Mouse (Mus musculus) forebrain, embryonic 13.5 days (tissue): ENCODE measurements around the gene Sik3. TPM values are rescaled to one million over a fixed set of nuclear protein-coding genes. Genes with fewer than 3 reads are reported as not detected.

ENCODE experiments used
- ATAC-seq: fragments of 200-750 bp; cut with Nextera tagmentation; 2 replicates; pipeline ENCODE4 v1.8.0; 2017
- H3K27ac ChIP-seq: fragments of 300-500 bp; sonication (generic); 2 replicates; pipeline ENCODE4 v1.5.1; 2015; ENCODE audit warnings: inconsistent platforms, mild to moderate bottlenecking, moderate library complexity
- H3K27me3 ChIP-seq: fragments of 300-500 bp; sonication (generic); 2 replicates; pipeline ENCODE4 v1.6.1; 2015; ENCODE audit warnings: mild to moderate bottlenecking, inconsistent platforms
- H3K36me3 ChIP-seq: fragments of 300-500 bp; sonication (generic); 2 replicates; pipeline ENCODE4 v1.6.1; 2015; ENCODE audit warnings: mild to moderate bottlenecking, inconsistent platforms; ENCODE audit not compliant: poor library complexity, severe bottlenecking
- H3K4me1 ChIP-seq: fragments of 300-500 bp; sonication (generic); 2 replicates; pipeline ENCODE4 v1.6.1; 2015; ENCODE audit warnings: inconsistent platforms
- H3K4me2 ChIP-seq: fragments of 300-500 bp; sonication (generic); 2 replicates; pipeline ENCODE4 v1.6.1; 2015; ENCODE audit warnings: inconsistent platforms, mild to moderate bottlenecking, moderate library complexity
- H3K4me3 ChIP-seq: fragments of 300-500 bp; sonication (generic); 2 replicates; pipeline ENCODE4 v1.5.1; 2015; ENCODE audit warnings: mild to moderate bottlenecking, inconsistent platforms
- H3K9ac ChIP-seq: fragments of 300-500 bp; sonication (generic); 2 replicates; pipeline ENCODE4 v1.6.1; 2015; ENCODE audit warnings: mild to moderate bottlenecking, inconsistent platforms
- H3K9me3 ChIP-seq: fragments of 300-500 bp; sonication (generic); replicated peaks from 2 replicates; pipeline ENCODE4 v1.6.1; 2016; ENCODE audit warnings: inconsistent platforms
- WGBS: fragments of 180-500 bp; shearing (Covaris S2); methylation state at CpG from one replicate; pipeline ENCODE4 v1.1.7; 2015; 5-methylcytosine and 5-hydroxymethylcytosine counted together
- polyA plus RNA-seq: library from polyadenylated mRNA; unstranded; fragments of >200 nt; fragmentation: Nextera tagmentation; extraction: Ambion mirVana; gene quantifications from 2 replicates; pipeline ENCODE4 v1.2.1, GENCODE M21; 2015

Gene Sik3
- polyA plus RNA-seq, 1 experiment from 2014 or later = 4.9 TPM

DNA sequence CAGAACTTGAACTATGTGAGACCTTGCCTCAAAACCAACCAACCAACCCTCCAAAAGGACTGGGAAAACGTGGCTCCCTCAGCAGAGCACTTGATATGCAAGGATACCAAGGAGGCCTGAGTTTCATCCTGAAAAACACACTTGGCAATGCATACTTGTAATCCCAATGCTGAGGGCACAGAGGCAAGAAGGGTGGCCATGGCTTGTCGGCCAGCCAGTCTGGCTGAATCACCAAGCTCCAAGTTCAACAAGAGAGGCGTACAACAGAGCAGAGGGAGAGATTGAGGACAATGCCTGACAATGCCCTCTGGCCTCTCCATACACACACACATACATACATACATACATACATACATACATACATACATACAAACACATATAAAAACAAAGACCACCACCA is 8.1 kb upstream of the Sik3 start:
- H3K36me3 ChIP-seq = no peaks in the 10 kb centered on the region
- no peak overlapping the region for H3K4me3 ChIP-seq
- no peak overlapping the region for H3K4me2 ChIP-seq
- no peak overlapping the region for H3K27ac ChIP-seq
- WGBS = 61% methylated on average over 3 of the region's 3 CpGs
- ATAC-seq = no peak
- H3K9me3 ChIP-seq = no peaks in the 10 kb centered on the region
- H3K9ac ChIP-seq = no peak overlapping the region
- no peaks in the 10 kb centered on the region for H3K4me1 ChIP-seq
- no peaks in the 10 kb centered on the region for H3K27me3 ChIP-seq

DNA sequence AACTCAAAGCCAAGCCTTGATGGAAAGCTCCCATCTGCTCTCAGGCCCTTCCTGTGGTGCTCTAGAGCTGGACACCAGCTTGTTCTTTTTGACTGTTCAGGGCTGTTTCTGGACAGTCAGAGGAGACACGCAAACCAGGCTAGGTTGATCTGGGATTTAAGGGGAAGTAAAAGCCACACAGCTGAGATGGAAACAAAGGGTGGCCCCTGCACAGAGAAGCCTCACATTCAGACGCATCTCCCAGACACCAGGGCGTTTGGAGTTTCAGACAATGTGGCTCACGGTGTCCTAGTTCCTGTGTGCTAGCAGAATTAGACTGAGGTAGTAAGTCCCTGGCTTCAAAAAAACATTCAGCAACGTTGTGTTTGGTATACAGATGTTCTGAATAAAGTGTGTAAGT is 6.4 kb upstream of the Sik3 start:
- Histone ChIP-seq H3K4me3 (no peak overlapping the region), H3K4me2 (no peak overlapping the region), H3K36me3 (no peaks in the 10 kb centered on the region), H3K9me3 (no peaks in the 10 kb centered on the region), H3K4me1 (peaks cover under 1% of the 10 kb centered on the region; the same call in 1 of the 2 replicates), H3K9ac (no peak overlapping the region), H3K27me3 (no peaks in the 10 kb centered on the region), H3K27ac (no peak overlapping the region)
- ATAC-seq = no peak
- 63% methylated on average over 5 of the region's 5 CpGs for WGBS

DNA sequence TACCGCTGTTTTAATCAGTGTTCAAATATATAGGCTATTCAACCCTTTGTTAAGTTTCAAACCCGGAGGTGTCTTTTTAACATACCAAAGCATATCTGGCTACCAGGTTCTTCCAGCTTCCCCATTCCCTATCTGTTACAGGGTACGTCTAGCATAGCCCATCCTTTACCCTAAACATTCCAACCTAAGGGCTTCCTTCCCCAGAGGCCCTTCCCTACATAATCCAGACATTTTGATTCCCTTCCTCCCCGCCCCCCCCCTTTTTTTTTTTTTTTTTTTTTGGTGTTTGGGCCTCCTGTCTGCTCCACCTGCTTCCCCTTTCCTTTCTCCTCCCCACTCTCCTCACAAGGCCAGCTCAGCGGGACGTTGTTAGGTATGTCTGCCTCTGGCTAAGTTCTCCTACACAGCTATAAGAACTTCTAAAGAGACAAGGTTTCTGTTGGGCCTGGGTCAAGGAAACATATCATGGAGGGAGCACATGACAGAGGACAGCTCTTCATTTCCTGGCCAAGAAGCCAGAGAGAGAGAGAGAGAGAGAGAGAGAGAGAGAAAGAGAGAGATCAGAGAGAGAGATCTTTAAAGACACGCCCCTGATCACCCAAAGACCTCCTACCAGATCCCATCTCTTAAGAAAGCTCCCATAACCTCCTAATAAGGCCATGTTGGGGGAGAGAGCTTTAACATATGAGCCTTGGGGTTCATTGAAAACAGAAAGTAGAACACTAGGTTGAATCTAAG is 3.5 kb upstream of the Sik3 start:
- H3K36me3 ChIP-seq = no peaks in the 10 kb centered on the region
- no peaks in the 10 kb centered on the region for H3K27me3 ChIP-seq
- peaks cover 19% of the 10 kb centered on the region for H3K4me1 ChIP-seq
- ATAC-seq = no peak
- no peak overlapping the region for H3K4me3 ChIP-seq
- H3K9me3 ChIP-seq = no peaks in the 10 kb centered on the region
- no peak overlapping the region for H3K9ac ChIP-seq
- H3K4me2 ChIP-seq = no peak overlapping the region
- H3K27ac ChIP-seq = no peak overlapping the region
- WGBS = 73% methylated on average over 7 of the region's 7 CpGs

DNA sequence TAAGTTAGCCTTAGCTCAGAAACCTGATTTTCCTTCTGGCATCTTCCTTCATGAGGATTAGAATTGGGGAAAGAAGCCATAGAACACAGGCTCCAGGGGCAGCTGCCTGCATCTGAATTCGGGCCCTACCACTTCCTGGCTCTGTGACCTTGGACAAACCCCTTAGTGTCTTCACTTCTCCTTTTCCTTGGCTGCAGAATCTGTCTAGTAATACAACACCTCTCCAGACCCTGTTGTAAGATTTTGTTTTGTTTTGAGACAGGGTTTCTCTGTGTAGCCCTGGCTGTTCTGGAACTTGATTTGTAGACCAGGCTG is 3.0 kb upstream of the Sik3 start:
- Histone ChIP-seq H3K4me3 (no peak overlapping the region), H3K27ac (no peak overlapping the region), H3K9ac (no peak overlapping the region), H3K36me3 (no peaks in the 10 kb centered on the region), H3K4me1 (peaks cover 25% of the 10 kb centered on the region), H3K4me2 (no peak overlapping the region), H3K9me3 (no peaks in the 10 kb centered on the region), H3K27me3 (no peaks in the 10 kb centered on the region)
- ATAC-seq = no peak
- 93% methylated on average over 1 of the region's 1 CpGs for WGBS

DNA sequence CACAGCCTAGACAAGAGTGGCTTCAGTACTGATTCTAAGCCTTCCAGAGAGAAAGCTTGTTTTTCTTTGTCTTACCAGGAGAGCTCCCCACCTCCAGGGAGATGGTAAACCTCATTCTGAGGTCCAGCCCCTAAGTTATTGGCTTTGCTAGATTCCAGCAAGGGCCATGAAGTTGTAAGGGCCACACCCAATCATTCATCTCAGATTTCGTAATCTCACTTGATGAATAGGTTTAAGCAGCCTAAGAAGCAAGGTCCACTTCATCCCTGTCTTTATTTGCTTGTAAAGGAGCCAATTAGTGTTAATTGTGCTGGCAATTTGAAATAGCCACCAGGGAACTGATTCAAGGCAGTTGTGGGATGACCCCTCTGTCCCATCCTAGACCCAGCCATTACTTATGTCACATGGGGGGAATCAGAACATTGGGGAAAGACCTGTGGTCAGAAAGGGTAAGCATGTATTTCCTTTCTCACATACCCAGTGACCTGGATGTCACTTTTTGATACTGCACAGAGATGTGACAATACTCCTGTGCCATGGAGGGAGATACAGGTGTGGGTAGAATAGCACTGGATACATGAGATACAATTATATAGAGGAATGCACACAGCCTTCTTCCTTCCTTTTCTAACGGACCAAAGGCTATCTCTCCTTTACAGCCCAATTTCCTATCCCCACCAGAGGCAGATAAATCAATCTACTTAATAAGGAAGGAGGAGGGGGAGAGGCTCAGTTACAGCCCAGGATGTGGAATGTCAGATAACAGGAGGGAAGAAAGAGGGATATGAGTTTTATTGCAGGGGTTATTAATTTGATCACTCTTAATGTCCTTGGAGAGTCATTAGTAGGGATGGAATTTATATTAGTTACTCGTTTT is 1.3 kb upstream of the Sik3 start:
- H3K27me3 ChIP-seq = no peaks in the 10 kb centered on the region
- no peak for ATAC-seq
- H3K4me2 ChIP-seq = peak overlapping the region; percentile 81
- H3K4me3 ChIP-seq = peak overlapping the region; percentile 97; the same call in 1 of the 2 replicates
- H3K27ac ChIP-seq = no peak overlapping the region
- no peaks in the 10 kb centered on the region for H3K9me3 ChIP-seq
- H3K4me1 ChIP-seq = peaks cover 42% of the 10 kb centered on the region
- H3K36me3 ChIP-seq = no peaks in the 10 kb centered on the region
- 48% methylated on average over 3 of the region's 3 CpGs for WGBS
- peak overlapping the region; percentile 98 for H3K9ac ChIP-seq

DNA sequence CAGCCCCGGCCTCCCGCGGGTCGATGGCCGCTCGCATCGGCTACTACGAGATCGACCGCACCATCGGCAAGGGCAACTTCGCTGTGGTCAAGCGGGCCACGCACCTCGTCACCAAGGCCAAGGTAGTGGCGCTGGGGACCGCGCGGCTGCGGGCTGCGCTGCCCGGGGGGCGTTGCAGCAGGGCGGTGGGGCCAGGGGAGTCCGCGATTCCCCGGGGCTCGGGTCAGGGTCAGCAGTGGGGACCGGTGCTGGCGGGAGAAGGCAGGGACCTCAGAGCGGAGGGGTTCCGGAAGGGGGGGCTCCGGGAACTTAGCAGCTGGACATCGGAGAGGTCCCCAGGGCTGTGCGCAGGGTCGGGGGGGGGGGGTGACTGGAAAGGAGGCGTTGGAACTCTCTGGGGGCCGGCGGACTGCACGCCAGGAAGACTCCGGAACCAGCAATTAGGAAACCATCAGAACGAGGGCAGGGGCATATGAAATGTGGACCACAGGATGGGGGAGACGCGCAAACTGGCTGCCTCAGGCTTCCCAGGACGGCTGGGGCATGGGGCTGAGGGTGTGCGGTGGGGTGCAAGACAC is 478 bp downstream of the Sik3 start:
- peak overlapping the region; percentile 98 for H3K9ac ChIP-seq
- WGBS = under 1% methylated on average over 38 of the region's 46 CpGs
- H3K27ac ChIP-seq = peak overlapping the region; percentile 83
- peaks cover 48% of the 10 kb centered on the region for H3K4me1 ChIP-seq
- peak overlapping the region; percentile 81 for H3K4me2 ChIP-seq
- no peaks in the 10 kb centered on the region for H3K36me3 ChIP-seq
- no peaks in the 10 kb centered on the region for H3K9me3 ChIP-seq
- H3K27me3 ChIP-seq = no peaks in the 10 kb centered on the region
- ATAC-seq = peak; percentile 64
- H3K4me3 ChIP-seq = peak overlapping the region; percentile 97

DNA sequence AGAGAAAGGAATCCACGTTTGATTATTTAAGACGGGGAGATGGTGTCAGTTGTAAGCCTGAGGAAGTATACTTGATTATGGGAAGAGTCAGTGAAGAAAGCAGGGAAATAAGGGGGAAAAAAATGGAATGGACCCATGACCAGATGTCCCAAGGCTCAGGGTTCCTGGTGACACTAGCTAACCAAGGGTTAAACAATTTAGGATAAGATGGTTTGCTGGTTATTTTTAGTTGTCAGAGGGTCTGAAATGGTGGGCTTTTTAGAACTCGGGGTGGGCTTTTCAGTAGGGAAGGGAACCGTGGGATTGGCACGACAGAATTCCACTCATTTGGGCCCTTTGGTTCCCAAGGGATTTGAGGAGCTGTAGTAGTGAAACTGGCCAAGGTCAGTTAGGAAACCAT is 996 bp downstream of the Sik3 start:
- peak overlapping the region; percentile 83; the same call in 1 of the 2 replicates for H3K27ac ChIP-seq
- peaks cover 48% of the 10 kb centered on the region for H3K4me1 ChIP-seq
- H3K4me2 ChIP-seq = peak overlapping the region; percentile 81
- no peak for ATAC-seq
- H3K4me3 ChIP-seq = peak overlapping the region; percentile 97
- no peaks in the 10 kb centered on the region for H3K36me3 ChIP-seq
- no peaks in the 10 kb centered on the region for H3K9me3 ChIP-seq
- no peaks in the 10 kb centered on the region for H3K27me3 ChIP-seq
- WGBS = 3% methylated on average over 5 of the region's 5 CpGs
- peak overlapping the region; percentile 98 for H3K9ac ChIP-seq

DNA sequence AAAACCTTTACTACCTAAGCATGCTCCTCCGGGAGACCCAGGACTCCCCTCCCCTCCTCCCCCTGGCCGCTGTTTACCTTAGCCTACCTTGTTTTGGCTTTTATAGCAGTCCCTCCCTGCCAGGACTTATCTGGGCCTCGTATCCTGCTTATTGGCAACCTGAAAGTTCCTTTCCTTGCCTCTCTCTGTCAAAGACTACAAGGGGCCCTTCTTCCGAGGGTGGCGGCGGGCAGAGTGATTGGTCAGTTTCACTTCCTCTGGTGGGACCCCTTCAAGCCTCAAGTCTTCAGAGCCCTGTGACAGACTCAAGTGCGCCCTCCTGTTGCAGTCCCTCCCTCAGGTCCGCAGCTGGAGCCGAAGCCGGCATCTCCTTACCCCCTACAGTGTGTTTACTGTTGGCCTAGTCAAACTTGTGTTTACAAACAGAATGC is 1.6 kb downstream of the Sik3 start:
- H3K4me3 ChIP-seq = peak overlapping the region; percentile 97
- no peak overlapping the region for H3K27ac ChIP-seq
- H3K27me3 ChIP-seq = no peaks in the 10 kb centered on the region
- no peak for ATAC-seq
- no peaks in the 10 kb centered on the region for H3K9me3 ChIP-seq
- peak overlapping the region; percentile 81 for H3K4me2 ChIP-seq
- H3K9ac ChIP-seq = peak overlapping the region; percentile 50; the same call in 1 of the 2 replicates
- H3K4me1 ChIP-seq = peaks cover 48% of the 10 kb centered on the region
- no peaks in the 10 kb centered on the region for H3K36me3 ChIP-seq
- WGBS = under 1% methylated on average over 10 of the region's 10 CpGs

DNA sequence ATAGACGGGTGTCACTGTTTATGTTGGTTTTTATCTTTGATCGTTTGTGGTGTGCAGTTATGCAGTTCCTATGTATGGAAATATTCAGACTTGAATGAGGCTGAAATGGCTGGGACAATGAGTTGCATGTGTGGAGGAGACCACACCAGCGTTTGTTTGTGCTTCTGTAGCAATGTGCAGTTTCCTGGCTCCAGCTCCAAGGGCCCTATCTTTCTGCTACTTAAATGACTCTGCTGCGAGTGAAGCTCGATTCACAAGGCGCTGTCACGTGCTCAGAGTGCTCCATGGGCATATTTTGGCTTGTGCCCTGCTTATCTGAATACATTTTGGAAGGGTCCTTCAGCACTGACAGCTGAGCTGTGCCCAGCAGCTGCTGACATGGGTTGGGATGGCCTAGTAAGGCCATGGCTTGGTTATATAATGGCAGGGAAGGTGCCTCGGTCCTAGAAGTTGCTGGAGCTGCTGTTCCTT is 2.5 kb downstream of the Sik3 start:
- no peaks in the 10 kb centered on the region for H3K9me3 ChIP-seq
- ATAC-seq = no peak
- H3K36me3 ChIP-seq = no peaks in the 10 kb centered on the region
- H3K27ac ChIP-seq = peak overlapping the region; percentile 44
- H3K4me3 ChIP-seq = peak overlapping the region; percentile 1; the same call in 1 of the 2 replicates
- peaks cover 48% of the 10 kb centered on the region for H3K4me1 ChIP-seq
- peak overlapping the region; percentile 81 for H3K4me2 ChIP-seq
- H3K9ac ChIP-seq = peak overlapping the region; percentile 21; the same call in 1 of the 2 replicates
- WGBS = 26% methylated on average over 8 of the region's 8 CpGs
- no peaks in the 10 kb centered on the region for H3K27me3 ChIP-seq

DNA sequence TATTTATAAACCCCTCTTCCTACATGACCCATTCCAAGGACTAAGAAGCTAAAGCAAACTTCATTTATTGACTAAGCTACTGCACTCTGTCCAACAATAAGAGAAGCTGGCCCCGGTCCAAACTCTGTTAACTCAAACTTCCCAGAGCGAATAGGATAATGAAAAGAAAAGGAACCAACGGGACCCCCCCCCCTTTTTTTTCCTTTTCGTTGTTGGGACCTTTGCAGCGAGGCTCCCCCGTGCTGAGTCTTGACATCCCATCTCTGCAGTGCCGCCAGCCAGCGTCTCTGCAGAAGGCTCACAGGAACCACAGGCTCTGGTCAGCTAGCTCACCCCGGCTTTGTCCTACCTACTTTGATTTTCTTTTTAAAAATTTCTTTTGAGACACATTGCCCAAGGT is 3.2 kb downstream of the Sik3 start:
- no peaks in the 10 kb centered on the region for H3K9me3 ChIP-seq
- H3K9ac ChIP-seq = no peak overlapping the region
- no peaks in the 10 kb centered on the region for H3K36me3 ChIP-seq
- H3K27ac ChIP-seq = peak overlapping the region; percentile 44; the same call in 1 of the 2 replicates
- no peak overlapping the region for H3K4me3 ChIP-seq
- 4% methylated on average over 9 of the region's 9 CpGs for WGBS
- no peaks in the 10 kb centered on the region for H3K27me3 ChIP-seq
- no peak for ATAC-seq
- H3K4me2 ChIP-seq = peak overlapping the region; percentile 81
- H3K4me1 ChIP-seq = peaks cover 48% of the 10 kb centered on the region

DNA sequence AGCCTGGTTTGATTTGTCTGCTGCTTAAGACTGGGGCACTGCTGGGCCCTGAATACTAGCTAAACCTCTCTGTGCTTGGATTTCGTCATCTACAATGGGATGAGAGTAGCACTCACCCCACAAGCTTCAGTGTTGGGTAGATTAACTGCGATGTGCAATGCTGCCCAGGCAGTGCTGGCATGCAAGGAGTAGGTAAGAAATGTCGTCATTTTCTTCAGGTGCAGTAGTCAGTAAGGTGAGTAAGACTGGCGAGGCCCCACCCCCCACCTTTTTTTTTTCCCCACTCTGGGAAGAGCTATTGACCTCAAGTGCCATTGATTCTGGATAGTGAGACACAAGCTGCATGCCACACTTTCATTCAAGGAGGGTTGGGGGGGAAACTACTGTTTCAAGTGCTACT is 3.8 kb downstream of the Sik3 start:
- peaks cover 45% of the 10 kb centered on the region for H3K4me1 ChIP-seq
- ATAC-seq = no peak
- 0 out of 2 replicates have a peak overlapping the region, but pooled peaks have one; percentile 12 for H3K9ac ChIP-seq
- no peak overlapping the region for H3K27ac ChIP-seq
- H3K27me3 ChIP-seq = no peaks in the 10 kb centered on the region
- no peaks in the 10 kb centered on the region for H3K36me3 ChIP-seq
- no peaks in the 10 kb centered on the region for H3K9me3 ChIP-seq
- H3K4me3 ChIP-seq = no peak overlapping the region
- peak overlapping the region; percentile 20 for H3K4me2 ChIP-seq
- WGBS = 36% methylated on average over 4 of the region's 4 CpGs

DNA sequence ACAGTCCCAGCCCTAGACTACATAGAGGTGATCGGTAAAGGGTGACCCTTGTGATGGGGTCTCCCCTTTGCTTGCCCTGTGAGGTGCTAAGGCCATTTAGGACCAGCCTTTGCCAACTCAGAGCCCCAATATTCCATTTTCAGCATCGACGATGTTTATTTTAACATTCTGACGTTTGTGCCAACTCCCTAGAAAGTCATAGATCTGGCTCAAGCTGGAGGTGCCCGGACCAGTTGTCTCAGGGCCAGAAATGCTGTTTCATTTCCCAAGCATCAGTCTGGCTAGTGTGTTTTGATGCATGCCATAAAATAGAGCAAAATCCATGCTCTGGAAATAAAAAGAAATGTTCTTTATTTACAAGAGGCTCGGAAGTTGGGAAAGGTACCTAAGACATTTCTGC is 5.7 kb downstream of the Sik3 start:
- H3K27ac ChIP-seq = no peak overlapping the region
- H3K4me2 ChIP-seq = no peak overlapping the region
- H3K9me3 ChIP-seq = no peaks in the 10 kb centered on the region
- no peaks in the 10 kb centered on the region for H3K27me3 ChIP-seq
- H3K4me1 ChIP-seq = peaks cover 44% of the 10 kb centered on the region
- no peak for ATAC-seq
- H3K4me3 ChIP-seq = no peak overlapping the region
- H3K9ac ChIP-seq = no peak overlapping the region
- WGBS = 92% methylated on average over 6 of the region's 6 CpGs
- no peaks in the 10 kb centered on the region for H3K36me3 ChIP-seq
